Mouse (Mus musculus) CD4-positive naive resting alpha-beta T cell, adult 57 days (primary cell): ENCODE data around the gene Tax1bp1. TPM values are rescaled to one million over a fixed set of nuclear protein-coding genes. Genes with fewer than 3 reads are reported as not detected.

Experiments
- total RNA-seq: library from RNA; stranded (reverse); gene quantifications from one replicate; pipeline ENCODE4 v1.2.4, GENCODE M21; 2023

The Tax1bp1 gene
- total RNA-seq = 252 TPM

DNA sequence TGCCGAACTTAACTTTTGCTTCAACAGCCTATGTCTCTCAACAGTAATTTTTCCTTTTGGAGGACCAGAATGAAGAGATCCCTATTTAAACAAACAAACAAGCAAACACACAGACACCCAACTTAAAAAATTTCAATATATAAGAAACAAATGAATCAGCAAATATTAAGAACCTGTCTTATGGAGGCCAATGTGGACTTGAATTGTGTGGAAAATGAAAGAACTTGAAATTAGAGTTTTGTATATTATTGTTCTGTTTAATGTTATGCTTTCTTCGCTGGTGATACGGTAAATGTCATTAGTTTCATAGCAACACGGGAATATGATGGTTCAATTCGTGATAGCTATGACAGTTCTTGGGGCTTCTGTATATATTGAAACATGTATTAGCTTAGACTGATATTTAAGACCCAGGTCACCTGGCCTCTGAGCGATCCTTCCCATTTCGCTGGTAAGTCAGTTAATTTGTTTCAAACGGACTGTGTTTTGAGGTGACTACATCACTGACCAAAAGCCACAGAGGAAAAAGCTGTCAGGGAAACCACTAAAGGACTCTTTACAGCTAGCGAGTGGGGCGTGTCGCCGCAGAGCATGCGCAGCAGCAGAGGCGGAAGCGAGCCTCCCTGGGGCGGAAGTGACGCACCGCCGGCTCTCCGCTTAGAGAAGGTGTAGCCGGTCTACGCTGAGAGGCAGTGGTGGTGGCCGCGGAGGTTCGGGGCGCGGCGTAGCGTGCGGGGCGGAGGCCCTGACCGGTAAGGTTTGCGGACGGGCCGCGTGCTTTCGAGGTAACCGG lies at the start of gene Tax1bp1:
Tax1bp1 (plus strand) TSS at position 626 of the 793 bp plus-strand sequence.

Other genes starting within 250 kb of the Tax1bp1 start
- gene Hibadh, start 73.3 kb upstream of the Tax1bp1 start, total RNA-seq = 55.8 TPM